Mouse (Mus musculus) naive thymus-derived CD4-positive, alpha-beta T cell, adult 2 months (primary cell): Measurements from ENCODE around the gene Irf7.

ENCODE experiments used
- DNase-seq: peaks from one replicate; pipeline ENCODE4 v3.0.0-alpha.2; 2011; ENCODE audit warnings: low read depth

Gene Irf7

GRCm38 (mm10) chr7:141265739-141266561 is at the start of gene Irf7:
Gene Irf7 (minus strand): TSS chr7:141266481.
- peak; percentile 94 for DNase-seq

- DNase-seq, result peak; percentile 79
These were observed 49.7 kb upstream of the Irf7 start for GRCm38 (mm10) chr7:141315974-141316373.

GRCm38 (mm10) chr7:141315076-141315475 is 48.8 kb upstream of the Irf7 start:
- no peak for DNase-seq

- no peak for DNase-seq
These were observed 48.1 kb upstream of the Irf7 start for GRCm38 (mm10) chr7:141314416-141314815.

- DNase-seq, result no peak
These were observed 38.3 kb upstream of the Irf7 start for GRCm38 (mm10) chr7:141304537-141304936.

- peak; percentile 73 for DNase-seq
These were observed 36.5 kb upstream of the Irf7 start for GRCm38 (mm10) chr7:141302702-141303268.

- DNase-seq, result no peak
These were observed 35.1 kb upstream of the Irf7 start for GRCm38 (mm10) chr7:141301386-141301785.

- no peak for DNase-seq
These were observed 32.9 kb upstream of the Irf7 start for GRCm38 (mm10) chr7:141299175-141299574.

- DNase-seq, result no peak
These were observed 31.8 kb upstream of the Irf7 start for GRCm38 (mm10) chr7:141297926-141298650.

- no peak for DNase-seq
These were observed 28.2 kb upstream of the Irf7 start for GRCm38 (mm10) chr7:141294479-141294878.

GRCm38 (mm10) chr7:141293852-141294471 is 27.7 kb upstream of the Irf7 start:
- no peak for DNase-seq

GRCm38 (mm10) chr7:141292583-141293388 is 26.5 kb upstream of the Irf7 start:
- no peak for DNase-seq

GRCm38 (mm10) chr7:141291921-141292582 is 25.8 kb upstream of the Irf7 start, which contains the start of gene Drd4:
Gene Drd4 (plus strand): TSS chr7:141292006.
- no peak for DNase-seq

GRCm38 (mm10) chr7:141288042-141288441 is 21.8 kb upstream of the Irf7 start:
- DNase-seq, result no peak

- no peak for DNase-seq
These were observed 16.5 kb upstream of the Irf7 start for GRCm38 (mm10) chr7:141282756-141283155.

- DNase-seq, result no peak
These were observed 15.2 kb upstream of the Irf7 start for GRCm38 (mm10) chr7:141281442-141281841.

- DNase-seq, result peak; percentile 57
These were observed 12.7 kb upstream of the Irf7 start, which contains the start of gene Sct for GRCm38 (mm10) chr7:141278766-141279590. Gene Sct (minus strand): TSS chr7:141279133.

- DNase-seq, result no peak
These were observed 11.7 kb upstream of the Irf7 start for GRCm38 (mm10) chr7:141277701-141278678.

- no peak for DNase-seq
These were observed 10.3 kb upstream of the Irf7 start, which contains the start of gene Cdhr5 for GRCm38 (mm10) chr7:141276546-141276945. Gene Cdhr5 (minus strand): TSS chr7:141276786.
